Mouse (Mus musculus) small intestine, adult 2 months (tissue): ENCODE results near the gene Setx.

Source experiments
- CTCF ChIP-seq: fragments of 200-500 bp; IDR thresholded peaks from 2 replicates; pipeline ENCODE4 v1.5.1; 2012; ENCODE audit warnings: low read depth, mild to moderate bottlenecking, control low read depth, inconsistent platforms, low read length, moderate library complexity, mixed read lengths; ENCODE audit not compliant: insufficient replicate concordance, insufficient read length; ENCODE audit errors: extremely low read depth
- POLR2A ChIP-seq: fragments of 200-500 bp; IDR thresholded peaks from 2 replicates; pipeline ENCODE4 v1.6.1; 2012; ENCODE audit warnings: low read depth, mild to moderate bottlenecking, control low read depth, inconsistent platforms, low read length, moderate library complexity

- TF ChIP-seq CTCF (no peak), POLR2A (no peak)
Measured at GRCm38 (mm10) chr2:29100822-29101534, 23.0 kb upstream of the Setx start.
